Mouse (Mus musculus) hindbrain, embryonic 11.5 days (tissue): ENCODE results near the gene Prkd2. TPM values are rescaled to one million over a fixed set of nuclear protein-coding genes. Genes with fewer than 3 reads are reported as not detected.
A peak's percentile ranks its signal among the peaks of the same experiment; 100 is the strongest.

Experiments used
- ATAC-seq: fragments of 200-750 bp; cut with Nextera tagmentation; 2 replicates; pipeline ENCODE4 v1.8.0; 2017; ENCODE audit warnings: mild to moderate bottlenecking, moderate TSS enrichment, moderate library complexity; ENCODE audit not compliant: low FRiP score
- DNase-seq: peaks from one replicate; pipeline ENCODE4 v3.0.0-alpha.2; 2015; ENCODE audit warnings: low spot score
- H3K27ac ChIP-seq: fragments of 300-500 bp; sonication (generic); 2 replicates; pipeline ENCODE4 v1.5.1; 2014; ENCODE audit warnings: mild to moderate bottlenecking, low read depth, low read length
- H3K27me3 ChIP-seq: fragments of 300-500 bp; sonication (generic); 2 replicates; pipeline ENCODE4 v1.6.1; 2014; ENCODE audit warnings: mild to moderate bottlenecking, low read length, moderate library complexity, mixed read lengths; ENCODE audit not compliant: control insufficient read depth, insufficient read depth
- H3K36me3 ChIP-seq: fragments of 300-500 bp; sonication (generic); 2 replicates; pipeline ENCODE4 v1.6.1; 2014; ENCODE audit warnings: mild to moderate bottlenecking, low read length, moderate library complexity, mixed read lengths; ENCODE audit not compliant: control insufficient read depth, insufficient read depth
- H3K4me1 ChIP-seq: fragments of 300-500 bp; sonication (generic); replicated peaks from 2 replicates; pipeline ENCODE4 v1.6.1; 2014; ENCODE audit warnings: low read length, mixed read lengths; ENCODE audit not compliant: control insufficient read depth, insufficient read depth
- H3K4me2 ChIP-seq: fragments of 300-500 bp; sonication (generic); replicated peaks from 2 replicates; pipeline ENCODE4 v1.6.1; 2014; ENCODE audit warnings: mild to moderate bottlenecking, low read depth, low read length
- H3K4me3 ChIP-seq: fragments of 300-500 bp; sonication (generic); 2 replicates; pipeline ENCODE4 v1.5.1; 2014; ENCODE audit warnings: low read depth, low read length
- H3K9ac ChIP-seq: fragments of 300-500 bp; sonication (generic); 2 replicates; pipeline ENCODE4 v1.6.1; 2014; ENCODE audit warnings: low read depth, low read length
- H3K9me3 ChIP-seq: fragments of 300-500 bp; sonication (generic); 2 replicates; pipeline ENCODE4 v1.6.1; 2016; ENCODE audit warnings: low read length; ENCODE audit not compliant: control insufficient read depth
- WGBS: fragments of 180-500 bp; shearing (Covaris S2); extraction: QIAGEN DNeasy Blood & Tissue Kit; methylation state at CpG from one replicate; pipeline ENCODE4 v1.1.7; 2014; 5-methylcytosine and 5-hydroxymethylcytosine counted together
- polyA plus RNA-seq: library from polyadenylated mRNA; unstranded; fragments of >200 nt; fragmentation: Nextera tagmentation; extraction: Ambion mirVana; gene quantifications from 2 replicates; pipeline ENCODE4 v1.2.1, GENCODE M21; 2014

Gene Prkd2
- polyA plus RNA-seq, 1 experiment from 2014 or later = 8.8 TPM

- Histone ChIP-seq H3K27me3 (no peaks in the 10 kb centered on the region), H3K27ac (peak overlapping the region; percentile 78), H3K9me3 (no peaks in the 10 kb centered on the region), H3K4me3 (peak overlapping the region; percentile 85), H3K9ac (peak overlapping the region; percentile 79), H3K36me3 (0 out of 2 replicates have a peak, but pooled peaks cover 2% of the 10 kb centered on the region), H3K4me1 (peaks cover 6% of the 10 kb centered on the region), H3K4me2 (peak overlapping the region; percentile 89)
- ATAC-seq = no peak
- DNase-seq = no peak
- WGBS = under 1% methylated on average over 27 of the region's 42 CpGs
Measured at GRCm38 (mm10) chr7:16875326-16875725, 32.6 kb downstream of the Prkd2 start.

GRCm38 (mm10) chr7:16876006-16876405 lies 33.3 kb downstream of the Prkd2 start:
- Histone ChIP-seq H3K27ac (peak overlapping the region; percentile 56; the same call in 1 of the 2 replicates), H3K4me2 (peak overlapping the region; percentile 89), H3K9ac (peak overlapping the region; percentile 79), H3K4me3 (peak overlapping the region; percentile 85), H3K36me3 (0 out of 2 replicates have a peak, but pooled peaks cover 2% of the 10 kb centered on the region), H3K27me3 (no peaks in the 10 kb centered on the region), H3K4me1 (peaks cover 9% of the 10 kb centered on the region), H3K9me3 (no peaks in the 10 kb centered on the region)
- ATAC-seq = no peak
- WGBS = 10% methylated on average over 11 of the region's 11 CpGs
- no peak for DNase-seq

- under 1% methylated on average over 13 of the region's 13 CpGs for WGBS
- no peak for ATAC-seq
- Histone ChIP-seq H3K4me3 (peak overlapping the region; percentile 85), H3K36me3 (no peaks in the 10 kb centered on the region), H3K9me3 (no peaks in the 10 kb centered on the region), H3K4me1 (peaks cover 9% of the 10 kb centered on the region), H3K27ac (peak overlapping the region; percentile 65; the same call in 1 of the 2 replicates), H3K9ac (peak overlapping the region; percentile 79), H3K4me2 (peak overlapping the region; percentile 89), H3K27me3 (no peaks in the 10 kb centered on the region)
- peak; percentile 78 for DNase-seq
Measured at GRCm38 (mm10) chr7:16876608-16877007, 33.9 kb downstream of the Prkd2 start.

GRCm38 (mm10) chr7:16877717-16878116 lies 35.0 kb downstream of the Prkd2 start:
- H3K27me3 ChIP-seq = 0 out of 2 replicates have a peak, but pooled peaks cover under 1% of the 10 kb centered on the region
- peaks cover 9% of the 10 kb centered on the region for H3K4me1 ChIP-seq
- H3K27ac ChIP-seq = no peak overlapping the region
- H3K36me3 ChIP-seq = no peaks in the 10 kb centered on the region
- H3K4me2 ChIP-seq = no peak overlapping the region
- WGBS = 82% methylated on average over 3 of the region's 3 CpGs
- ATAC-seq = no peak
- no peak overlapping the region for H3K4me3 ChIP-seq
- no peak for DNase-seq
- H3K9ac ChIP-seq = no peak overlapping the region
- no peaks in the 10 kb centered on the region for H3K9me3 ChIP-seq

GRCm38 (mm10) chr7:16879796-16880547 lies 37.3 kb downstream of the Prkd2 start:
- H3K27me3 ChIP-seq = peaks cover 16% of the 10 kb centered on the region
- peak; percentile 59 for ATAC-seq
- H3K4me1 ChIP-seq = peaks cover 9% of the 10 kb centered on the region
- 0 out of 2 replicates have a peak, but pooled peaks cover 2% of the 10 kb centered on the region for H3K36me3 ChIP-seq
- no peak overlapping the region for H3K4me2 ChIP-seq
- peak; percentile 87 for DNase-seq
- H3K4me3 ChIP-seq = no peak overlapping the region; the same call in 1 of the 2 replicates
- no peaks in the 10 kb centered on the region for H3K9me3 ChIP-seq
- 10% methylated on average over 9 of the region's 9 CpGs for whole genome bisulfite sequencing
- H3K9ac ChIP-seq = no peak overlapping the region
- peak overlapping the region; percentile 88 for H3K27ac ChIP-seq

- Histone ChIP-seq H3K36me3 (peaks cover 7% of the 10 kb centered on the region; the same call in 1 of the 2 replicates), H3K9me3 (no peaks in the 10 kb centered on the region; the same call in 1 of the 2 replicates), H3K27ac (peak overlapping the region; percentile 88), H3K9ac (no peak overlapping the region), H3K27me3 (peaks cover 23% of the 10 kb centered on the region), H3K4me3 (no peak overlapping the region; the same call in 1 of the 2 replicates), H3K4me1 (peaks cover 9% of the 10 kb centered on the region), H3K4me2 (no peak overlapping the region)
- DNase-seq (no peak), ATAC-seq (0 out of 2 replicates have a peak, but pooled peaks have one; percentile 12)
- WGBS = 11% methylated on average over 5 of the region's 5 CpGs
Measured at GRCm38 (mm10) chr7:16880615-16881014, 37.9 kb downstream of the Prkd2 start.

- DNase-seq = no peak
- Histone ChIP-seq H3K36me3 (peaks cover 7% of the 10 kb centered on the region; the same call in 1 of the 2 replicates), H3K27ac (no peak overlapping the region), H3K4me1 (peaks cover 3% of the 10 kb centered on the region; the same call in 1 of the 2 replicates), H3K9me3 (peaks cover 6% of the 10 kb centered on the region; the same call in 1 of the 2 replicates), H3K4me3 (no peak overlapping the region), H3K27me3 (peaks cover 37% of the 10 kb centered on the region), H3K4me2 (no peak overlapping the region), H3K9ac (no peak overlapping the region)
- WGBS = 91% methylated on average over 6 of the region's 6 CpGs
- no peak for ATAC-seq
Measured at GRCm38 (mm10) chr7:16883162-16883561, 40.5 kb downstream of the Prkd2 start.

- ATAC-seq (no peak), DNase-seq (no peak)
- WGBS = 42% methylated on average over 4 of the region's 4 CpGs
- peaks cover 6% of the 10 kb centered on the region; the same call in 1 of the 2 replicates for H3K9me3 ChIP-seq
- peaks cover 3% of the 10 kb centered on the region; the same call in 1 of the 2 replicates for H3K4me1 ChIP-seq
- H3K4me2 ChIP-seq = no peak overlapping the region
- no peak overlapping the region for H3K27ac ChIP-seq
- peaks cover 7% of the 10 kb centered on the region; the same call in 1 of the 2 replicates for H3K36me3 ChIP-seq
- H3K27me3 ChIP-seq = peaks cover 37% of the 10 kb centered on the region
- H3K9ac ChIP-seq = no peak overlapping the region
- H3K4me3 ChIP-seq = no peak overlapping the region
Measured at GRCm38 (mm10) chr7:16884334-16884733, 41.6 kb downstream of the Prkd2 start.
